Mouse (Mus musculus): ENCODE data around the gene Trim61. TPM values are rescaled to one million over a fixed set of nuclear protein-coding genes. Genes with fewer than 3 reads are reported as not detected.

The Trim61 gene
- polyA plus RNA-seq, 1 experiment from 2014 or later: 0.24 TPM

DNA sequence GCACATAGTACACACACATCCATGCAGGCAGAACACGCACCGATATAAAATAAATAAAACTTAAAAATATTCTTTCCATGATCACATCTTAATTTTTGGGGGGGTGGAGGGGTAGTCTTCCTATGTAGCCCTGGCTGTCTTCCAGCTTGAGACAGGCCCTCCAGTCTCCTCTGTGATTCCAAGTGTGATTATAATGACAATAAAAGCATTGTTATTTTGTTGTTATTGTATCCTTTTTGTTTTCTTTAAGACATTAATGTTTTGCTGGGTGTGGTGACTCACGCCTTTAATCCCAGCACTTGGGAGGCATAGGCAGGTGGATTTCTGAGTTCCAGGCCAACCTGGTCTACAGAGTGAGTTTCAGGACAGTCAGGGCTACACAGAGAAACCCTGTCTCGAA is 29.5 kb upstream of the Trim61 start:
- Histone ChIP-seq H3K9me3 (ENCODE audit: control insufficient read depth, low read length) (0 out of 2 replicates have a peak, but pooled peaks cover 2% of the 10 kb centered on the region), H3K4me2 (replicated peaks; ENCODE audit: low read depth, low read length) (no peak overlapping the region), H3K9ac (ENCODE audit: low read depth, low read length) (no peak overlapping the region), H3K27ac (ENCODE audit: low read depth, low read length) (no peak overlapping the region), H3K4me1 (ENCODE audit: control insufficient read depth, insufficient read depth, low read length) (no peaks in the 10 kb centered on the region), H3K4me3 (ENCODE audit: low read length) (no peak overlapping the region), H3K27me3 (ENCODE audit: control insufficient read depth, insufficient read depth, low read length) (no peaks in the 10 kb centered on the region), H3K36me3 (ENCODE audit: control insufficient read depth, insufficient read depth, low read length) (no peaks in the 10 kb centered on the region)
- ATAC-seq (ENCODE audit: low FRiP score, low TSS enrichment): no peak
- 85% methylated on average over 4 of the region's 4 CpGs for WGBS

- Histone ChIP-seq H3K27me3 (ENCODE audit: control insufficient read depth, insufficient read depth, low read length) (no peaks in the 10 kb centered on the region), H3K4me1 (ENCODE audit: control insufficient read depth, insufficient read depth, low read length) (no peaks in the 10 kb centered on the region), H3K9me3 (ENCODE audit: control insufficient read depth, low read length) (0 out of 2 replicates have a peak, but pooled peaks cover 2% of the 10 kb centered on the region), H3K4me3 (ENCODE audit: low read length) (no peak overlapping the region), H3K36me3 (ENCODE audit: control insufficient read depth, insufficient read depth, low read length) (no peaks in the 10 kb centered on the region), H3K27ac (ENCODE audit: low read depth, low read length) (no peak overlapping the region), H3K4me2 (replicated peaks; ENCODE audit: low read depth, low read length) (no peak overlapping the region), H3K9ac (ENCODE audit: low read depth, low read length) (no peak overlapping the region)
- 92% methylated on average over 4 of the region's 4 CpGs for WGBS
- ATAC-seq (ENCODE audit: low FRiP score, low TSS enrichment): no peak
Measured at GRCm38 (mm10) chr8:65047193-65047592, 28.9 kb upstream of the Trim61 start.

- no peaks in the 10 kb centered on the region for H3K4me1 ChIP-seq (ENCODE audit: control insufficient read depth, insufficient read depth, low read length)
- ATAC-seq (ENCODE audit: low FRiP score, low TSS enrichment): no peak
- no peaks in the 10 kb centered on the region for H3K27me3 ChIP-seq (ENCODE audit: control insufficient read depth, insufficient read depth, low read length)
- no peak overlapping the region for H3K4me3 ChIP-seq (ENCODE audit: low read length)
- no peak overlapping the region for H3K27ac ChIP-seq (ENCODE audit: low read depth, low read length)
- no peak overlapping the region for H3K9ac ChIP-seq (ENCODE audit: low read depth, low read length)
- H3K36me3 ChIP-seq (ENCODE audit: control insufficient read depth, insufficient read depth, low read length): no peaks in the 10 kb centered on the region
- 0 out of 2 replicates have a peak, but pooled peaks cover 2% of the 10 kb centered on the region for H3K9me3 ChIP-seq (ENCODE audit: control insufficient read depth, low read length)
- no peak overlapping the region for H3K4me2 ChIP-seq (replicated peaks; ENCODE audit: low read depth, low read length)
- 48% methylated on average over 5 of the region's 5 CpGs for WGBS
Measured at GRCm38 (mm10) chr8:65046565-65046964, 28.2 kb upstream of the Trim61 start.

DNA sequence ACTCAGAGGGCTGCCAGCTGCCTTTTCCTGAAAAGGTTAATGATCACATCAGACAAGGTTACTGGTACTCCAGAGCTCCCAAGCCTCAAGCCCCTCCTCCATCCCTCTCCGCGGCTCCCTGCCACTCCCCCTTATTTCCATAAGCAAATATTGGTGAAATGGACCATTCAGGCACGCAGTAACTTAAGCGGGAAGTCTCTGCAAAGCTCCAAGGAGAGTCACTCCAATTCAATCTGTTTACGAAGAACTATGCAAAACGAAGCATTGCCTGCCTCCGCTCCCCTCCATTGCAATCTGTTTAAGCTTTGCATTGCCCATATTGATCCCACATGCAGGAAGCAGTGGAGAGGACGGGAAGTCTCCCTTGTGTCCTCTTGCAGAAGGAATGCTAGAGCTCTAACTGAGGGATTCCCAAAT is 18.8 kb upstream of the Trim61 start, which contains the start of gene Apela:
TSS of gene Apela (minus strand) at position 220 of the 417 bp plus-strand sequence.
- H3K4me1 ChIP-seq (ENCODE audit: control insufficient read depth, insufficient read depth, low read length): no peaks in the 10 kb centered on the region
- peak within 1 kb of the TSS; percentile 30 for H3K4me3 ChIP-seq (ENCODE audit: low read length)
- H3K27ac ChIP-seq (ENCODE audit: low read depth, low read length): no peak within 1 kb of the TSS; the same call in 1 of the 2 replicates
- no peaks in the 10 kb centered on the region for H3K27me3 ChIP-seq (ENCODE audit: control insufficient read depth, insufficient read depth, low read length)
- H3K36me3 ChIP-seq (ENCODE audit: control insufficient read depth, insufficient read depth, low read length): no peaks in the 10 kb centered on the region
- WGBS: under 1% methylated on average over 8 of the region's 8 CpGs
- H3K9me3 ChIP-seq (ENCODE audit: control insufficient read depth, low read length): no peaks in the 10 kb centered on the region
- no peak within 1 kb of the TSS for H3K9ac ChIP-seq (ENCODE audit: low read depth, low read length)
- peak within 1 kb of the TSS; percentile 54 for H3K4me2 ChIP-seq (replicated peaks; ENCODE audit: low read depth, low read length)
- peak; percentile 87 for ATAC-seq (ENCODE audit: low FRiP score, low TSS enrichment)

- Histone ChIP-seq H3K9me3 (ENCODE audit: control insufficient read depth, low read length) (no peaks in the 10 kb centered on the region), H3K4me3 (ENCODE audit: low read length) (no peak overlapping the region), H3K4me1 (ENCODE audit: control insufficient read depth, insufficient read depth, low read length) (no peaks in the 10 kb centered on the region), H3K4me2 (replicated peaks; ENCODE audit: low read depth, low read length) (no peak overlapping the region), H3K9ac (ENCODE audit: low read depth, low read length) (no peak overlapping the region), H3K27me3 (ENCODE audit: control insufficient read depth, insufficient read depth, low read length) (no peaks in the 10 kb centered on the region), H3K27ac (ENCODE audit: low read depth, low read length) (no peak overlapping the region), H3K36me3 (ENCODE audit: control insufficient read depth, insufficient read depth, low read length) (no peaks in the 10 kb centered on the region)
- WGBS: 19% methylated on average over 2 of the region's 2 CpGs
- no peak for ATAC-seq (ENCODE audit: low FRiP score, low TSS enrichment)
Measured at GRCm38 (mm10) chr8:65034136-65034535, 15.8 kb upstream of the Trim61 start.

DNA sequence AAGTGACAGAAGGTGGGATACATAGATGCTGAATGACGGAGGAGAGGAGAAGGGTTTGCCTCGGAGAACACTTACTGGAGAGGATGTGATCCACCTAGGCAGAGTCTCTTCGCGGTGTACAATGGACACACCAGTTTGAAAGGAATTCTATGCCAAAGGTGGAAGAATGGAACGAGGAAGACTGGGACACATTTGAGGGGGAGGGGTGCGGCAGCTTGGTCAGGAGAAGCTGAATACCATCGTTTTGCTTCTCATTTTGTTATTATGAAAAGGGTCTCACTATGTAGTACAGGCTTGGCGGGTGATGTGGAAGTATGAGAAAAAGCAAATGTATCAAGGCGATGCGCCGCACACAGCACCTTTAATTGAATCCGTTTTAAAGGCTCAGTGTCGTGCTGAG is 14.7 kb upstream of the Trim61 start:
- no peak for ATAC-seq (ENCODE audit: low FRiP score, low TSS enrichment)
- Histone ChIP-seq H3K4me2 (replicated peaks; ENCODE audit: low read depth, low read length) (no peak overlapping the region), H3K9ac (ENCODE audit: low read depth, low read length) (no peak overlapping the region), H3K9me3 (ENCODE audit: control insufficient read depth, low read length) (no peaks in the 10 kb centered on the region), H3K4me3 (ENCODE audit: low read length) (no peak overlapping the region), H3K4me1 (ENCODE audit: control insufficient read depth, insufficient read depth, low read length) (no peaks in the 10 kb centered on the region), H3K27me3 (ENCODE audit: control insufficient read depth, insufficient read depth, low read length) (no peaks in the 10 kb centered on the region), H3K36me3 (ENCODE audit: control insufficient read depth, insufficient read depth, low read length) (no peaks in the 10 kb centered on the region), H3K27ac (ENCODE audit: low read depth, low read length) (no peak overlapping the region)
- WGBS: 85% methylated on average over 13 of the region's 13 CpGs

DNA sequence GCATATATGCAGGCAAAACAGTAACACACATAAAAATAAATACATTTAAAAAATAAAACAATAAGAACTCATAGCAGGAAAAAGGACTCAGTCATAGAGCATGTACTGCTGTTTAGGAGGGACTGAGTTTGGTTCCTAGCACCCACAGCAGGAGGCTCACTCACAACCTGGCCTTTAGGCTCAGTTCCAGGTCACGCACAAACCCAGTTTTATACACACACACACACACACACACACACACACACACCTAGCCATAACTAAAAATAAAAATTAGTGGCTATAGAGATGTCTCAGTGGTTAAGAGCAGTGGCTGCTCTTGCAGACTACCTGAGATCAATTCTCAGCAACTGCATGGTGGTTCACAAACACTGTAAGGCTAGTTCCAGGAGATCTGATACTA is 13.8 kb upstream of the Trim61 start:
- Histone ChIP-seq H3K4me3 (ENCODE audit: low read length) (no peak overlapping the region), H3K9ac (ENCODE audit: low read depth, low read length) (no peak overlapping the region), H3K27me3 (ENCODE audit: control insufficient read depth, insufficient read depth, low read length) (no peaks in the 10 kb centered on the region), H3K36me3 (ENCODE audit: control insufficient read depth, insufficient read depth, low read length) (no peaks in the 10 kb centered on the region), H3K9me3 (ENCODE audit: control insufficient read depth, low read length) (no peaks in the 10 kb centered on the region), H3K4me2 (replicated peaks; ENCODE audit: low read depth, low read length) (no peak overlapping the region), H3K27ac (ENCODE audit: low read depth, low read length) (no peak overlapping the region), H3K4me1 (ENCODE audit: control insufficient read depth, insufficient read depth, low read length) (no peaks in the 10 kb centered on the region)
- WGBS: 100% methylated on average over 1 of the region's 1 CpGs
- no peak for ATAC-seq (ENCODE audit: low FRiP score, low TSS enrichment)

- no peaks in the 10 kb centered on the region for H3K9me3 ChIP-seq (ENCODE audit: control insufficient read depth, low read length)
- no peak for ATAC-seq (ENCODE audit: low FRiP score, low TSS enrichment)
- WGBS: 78% methylated on average over 4 of the region's 4 CpGs
- no peaks in the 10 kb centered on the region for H3K4me1 ChIP-seq (ENCODE audit: control insufficient read depth, insufficient read depth, low read length)
- H3K4me3 ChIP-seq (ENCODE audit: low read length): no peak overlapping the region
- no peak overlapping the region for H3K27ac ChIP-seq (ENCODE audit: low read depth, low read length)
- no peak overlapping the region for H3K9ac ChIP-seq (ENCODE audit: low read depth, low read length)
- H3K4me2 ChIP-seq (replicated peaks; ENCODE audit: low read depth, low read length): no peak overlapping the region
- H3K27me3 ChIP-seq (ENCODE audit: control insufficient read depth, insufficient read depth, low read length): no peaks in the 10 kb centered on the region
- no peaks in the 10 kb centered on the region for H3K36me3 ChIP-seq (ENCODE audit: control insufficient read depth, insufficient read depth, low read length)
Measured at GRCm38 (mm10) chr8:65030735-65031485, 12.6 kb upstream of the Trim61 start.

DNA sequence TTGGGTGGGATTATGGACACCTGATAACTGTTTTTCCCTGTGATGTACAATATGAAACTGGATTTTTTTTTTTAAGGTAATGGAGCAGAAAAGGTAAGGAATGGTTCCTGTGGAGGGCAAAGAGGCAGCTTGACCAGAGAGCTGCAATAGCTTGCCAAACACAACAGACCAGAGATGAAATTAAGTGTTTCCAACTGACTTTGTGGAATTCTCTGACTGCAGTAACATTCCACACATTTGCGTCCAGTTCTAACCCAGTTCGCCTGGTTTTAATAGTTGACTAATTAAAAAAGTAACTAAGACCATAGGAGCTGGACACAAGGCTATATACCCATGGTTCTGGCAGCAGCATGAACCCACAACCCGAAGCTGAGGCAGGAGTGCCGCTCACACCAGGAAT is 11.5 kb upstream of the Trim61 start:
- no peaks in the 10 kb centered on the region for H3K4me1 ChIP-seq (ENCODE audit: control insufficient read depth, insufficient read depth, low read length)
- H3K27me3 ChIP-seq (ENCODE audit: control insufficient read depth, insufficient read depth, low read length): no peaks in the 10 kb centered on the region
- no peak overlapping the region for H3K27ac ChIP-seq (ENCODE audit: low read depth, low read length)
- no peak overlapping the region for H3K4me3 ChIP-seq (ENCODE audit: low read length)
- H3K9me3 ChIP-seq (ENCODE audit: control insufficient read depth, low read length): no peaks in the 10 kb centered on the region
- no peak for ATAC-seq (ENCODE audit: low FRiP score, low TSS enrichment)
- WGBS: 72% methylated on average over 4 of the region's 4 CpGs
- no peak overlapping the region for H3K9ac ChIP-seq (ENCODE audit: low read depth, low read length)
- H3K36me3 ChIP-seq (ENCODE audit: control insufficient read depth, insufficient read depth, low read length): no peaks in the 10 kb centered on the region
- no peak overlapping the region for H3K4me2 ChIP-seq (replicated peaks; ENCODE audit: low read depth, low read length)
